Mouse (Mus musculus) bone marrow macrophage, adult 2 months (primary cell): ENCODE results near the gene Atad2b.

Experiments
- CTCF ChIP-seq: IDR thresholded peaks from 2 replicates; pipeline ENCODE4 v1.5.1; 2012; ENCODE audit warnings: low read depth, mild to moderate bottlenecking, low read length, moderate library complexity
- POLR2A ChIP-seq: IDR thresholded peaks from 2 replicates; pipeline ENCODE4 v1.6.1; 2012; ENCODE audit warnings: mild to moderate bottlenecking, low read depth, low read length, borderline replicate concordance

GRCm38 (mm10) chr12:4914441-4914840 is 2.7 kb upstream of the Atad2b start:
- TF ChIP-seq POLR2A = no peak
- no peak for TF ChIP-seq CTCF
